Mouse (Mus musculus): Measurements from ENCODE around the gene Cirbp. TPM values are rescaled to one million over a fixed set of nuclear protein-coding genes. Genes with fewer than 3 reads are reported as not detected.

Gene Cirbp
- polyA plus RNA-seq, 1 experiment from 2014 or later = 222 TPM

- Histone ChIP-seq H3K9me3 (ENCODE audit: control insufficient read depth) (no peaks in the 10 kb centered on the region), H3K4me3 (ENCODE audit: low read depth, low read length) (no peak overlapping the region), H3K4me1 (replicated peaks; ENCODE audit: control insufficient read depth, insufficient read depth, low read length) (no peaks in the 10 kb centered on the region), H3K27me3 (replicated peaks; ENCODE audit: control insufficient read depth, insufficient read depth, low read length) (peaks cover 27% of the 10 kb centered on the region), H3K27ac (ENCODE audit: low read depth, low read length) (no peak overlapping the region), H3K4me2 (replicated peaks; ENCODE audit: low read depth) (no peak overlapping the region), H3K9ac (ENCODE audit: low read depth, low read length) (no peak overlapping the region), H3K36me3 (ENCODE audit: control insufficient read depth, insufficient read depth) (peaks cover 3% of the 10 kb centered on the region; the same call in 1 of the 2 replicates)
- TF ChIP-seq CTCF (IDR thresholded peaks at IDR 0.05; ENCODE audit: low read depth) = no peak
- 93% methylated on average over 10 of the region's 10 CpGs for WGBS
- ATAC-seq = no peak
Measured at GRCm38 (mm10) chr10:80187739-80188138, 22.0 kb downstream of the Cirbp start.

GRCm38 (mm10) chr10:80188453-80189024, 22.8 kb downstream of the Cirbp start:
- ATAC-seq = no peak
- no peak overlapping the region for H3K4me3 ChIP-seq (ENCODE audit: low read depth, low read length)
- H3K4me2 ChIP-seq (replicated peaks; ENCODE audit: low read depth) = no peak overlapping the region
- H3K27ac ChIP-seq (ENCODE audit: low read depth, low read length) = no peak overlapping the region
- peaks cover 3% of the 10 kb centered on the region; the same call in 1 of the 2 replicates for H3K36me3 ChIP-seq (ENCODE audit: control insufficient read depth, insufficient read depth)
- H3K9me3 ChIP-seq (ENCODE audit: control insufficient read depth) = no peaks in the 10 kb centered on the region
- 84% methylated on average over 15 of the region's 15 CpGs for WGBS
- no peak overlapping the region for H3K9ac ChIP-seq (ENCODE audit: low read depth, low read length)
- H3K27me3 ChIP-seq (replicated peaks; ENCODE audit: control insufficient read depth, insufficient read depth, low read length) = peaks cover 27% of the 10 kb centered on the region
- TF ChIP-seq CTCF (IDR thresholded peaks at IDR 0.05; ENCODE audit: low read depth) = no peak
- no peaks in the 10 kb centered on the region for H3K4me1 ChIP-seq (replicated peaks; ENCODE audit: control insufficient read depth, insufficient read depth, low read length)

GRCm38 (mm10) chr10:80189999-80190398, 24.2 kb downstream of the Cirbp start:
- H3K36me3 ChIP-seq (ENCODE audit: control insufficient read depth, insufficient read depth) = peaks cover 3% of the 10 kb centered on the region; the same call in 1 of the 2 replicates
- H3K9me3 ChIP-seq (ENCODE audit: control insufficient read depth) = no peaks in the 10 kb centered on the region
- H3K4me1 ChIP-seq (replicated peaks; ENCODE audit: control insufficient read depth, insufficient read depth, low read length) = no peaks in the 10 kb centered on the region
- no peak for ATAC-seq
- no peak overlapping the region; the same call in 1 of the 2 replicates for H3K27ac ChIP-seq (ENCODE audit: low read depth, low read length)
- peaks cover 27% of the 10 kb centered on the region for H3K27me3 ChIP-seq (replicated peaks; ENCODE audit: control insufficient read depth, insufficient read depth, low read length)
- peak overlapping the region; percentile 71 for H3K4me2 ChIP-seq (replicated peaks; ENCODE audit: low read depth)
- 26% methylated on average over 21 of the region's 21 CpGs for WGBS
- peak overlapping the region; percentile 42 for H3K4me3 ChIP-seq (ENCODE audit: low read depth, low read length)
- TF ChIP-seq CTCF (IDR thresholded peaks at IDR 0.05; ENCODE audit: low read depth) = no peak
- H3K9ac ChIP-seq (ENCODE audit: low read depth, low read length) = no peak overlapping the region

GRCm38 (mm10) chr10:80190491-80191051, 24.8 kb downstream of the Cirbp start:
- peaks cover 3% of the 10 kb centered on the region; the same call in 1 of the 2 replicates for H3K36me3 ChIP-seq (ENCODE audit: control insufficient read depth, insufficient read depth)
- peak overlapping the region; percentile 71 for H3K4me2 ChIP-seq (replicated peaks; ENCODE audit: low read depth)
- ATAC-seq = no peak
- no peak for TF ChIP-seq CTCF (IDR thresholded peaks at IDR 0.05; ENCODE audit: low read depth)
- H3K4me1 ChIP-seq (replicated peaks; ENCODE audit: control insufficient read depth, insufficient read depth, low read length) = no peaks in the 10 kb centered on the region
- no peak overlapping the region for H3K27ac ChIP-seq (ENCODE audit: low read depth, low read length)
- H3K27me3 ChIP-seq (replicated peaks; ENCODE audit: control insufficient read depth, insufficient read depth, low read length) = peaks cover 27% of the 10 kb centered on the region
- no peak overlapping the region for H3K9ac ChIP-seq (ENCODE audit: low read depth, low read length)
- 2% methylated on average over 48 of the region's 48 CpGs for WGBS
- H3K4me3 ChIP-seq (ENCODE audit: low read depth, low read length) = peak overlapping the region; percentile 42
- no peaks in the 10 kb centered on the region for H3K9me3 ChIP-seq (ENCODE audit: control insufficient read depth)

DNA sequence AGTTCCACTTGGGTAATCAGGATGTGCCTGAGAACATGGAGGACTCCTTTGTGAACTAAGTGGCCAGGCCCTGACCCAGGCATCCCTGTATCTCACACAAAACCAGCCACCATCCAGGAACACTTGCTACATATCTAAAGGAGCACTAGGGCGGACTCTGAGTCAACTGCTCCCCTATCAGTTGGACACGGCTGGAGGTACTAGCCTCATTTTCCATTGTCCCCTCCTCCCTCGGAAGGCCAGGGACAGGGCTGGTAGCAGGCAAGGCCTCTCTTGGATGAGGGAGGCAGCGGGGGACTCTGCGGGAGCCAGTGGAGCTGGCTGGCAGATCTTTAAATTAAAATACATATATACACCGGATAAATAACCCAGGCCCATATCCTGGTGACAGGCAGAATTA, 28.2 kb downstream of the Cirbp start:
- H3K9ac ChIP-seq (ENCODE audit: low read depth, low read length) = no peak overlapping the region
- no peak overlapping the region for H3K4me2 ChIP-seq (replicated peaks; ENCODE audit: low read depth)
- H3K27me3 ChIP-seq (replicated peaks; ENCODE audit: control insufficient read depth, insufficient read depth, low read length) = peaks cover 27% of the 10 kb centered on the region
- no peak for ATAC-seq
- H3K36me3 ChIP-seq (ENCODE audit: control insufficient read depth, insufficient read depth) = no peaks in the 10 kb centered on the region
- 85% methylated on average over 6 of the region's 6 CpGs for WGBS
- no peak overlapping the region for H3K27ac ChIP-seq (ENCODE audit: low read depth, low read length)
- no peaks in the 10 kb centered on the region for H3K4me1 ChIP-seq (replicated peaks; ENCODE audit: control insufficient read depth, insufficient read depth, low read length)
- no peak for TF ChIP-seq CTCF (IDR thresholded peaks at IDR 0.05; ENCODE audit: low read depth)
- no peak overlapping the region for H3K4me3 ChIP-seq (ENCODE audit: low read depth, low read length)
- no peaks in the 10 kb centered on the region for H3K9me3 ChIP-seq (ENCODE audit: control insufficient read depth)

DNA sequence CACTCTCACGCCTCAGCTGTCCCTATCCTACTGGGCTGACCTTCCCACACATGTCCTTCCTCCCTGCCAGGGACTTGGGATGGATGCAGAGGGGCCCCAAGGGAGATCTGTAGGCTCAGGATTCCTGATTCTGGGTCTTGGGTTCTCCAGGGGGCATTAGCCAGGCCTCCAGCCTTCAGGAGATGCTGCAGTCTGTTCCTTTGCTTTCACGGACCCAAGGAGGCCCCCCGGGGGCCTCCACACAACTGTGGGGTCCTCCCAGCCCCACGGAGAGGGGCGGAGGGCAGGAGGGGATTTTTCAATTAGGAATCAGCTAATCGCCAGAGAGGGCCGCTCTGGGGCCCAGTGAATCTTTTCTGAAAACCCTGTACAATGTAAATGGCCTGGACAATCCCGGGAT, 28.7 kb downstream of the Cirbp start:
- H3K36me3 ChIP-seq (ENCODE audit: control insufficient read depth, insufficient read depth) = no peaks in the 10 kb centered on the region
- H3K4me2 ChIP-seq (replicated peaks; ENCODE audit: low read depth) = no peak overlapping the region
- H3K9ac ChIP-seq (ENCODE audit: low read depth, low read length) = no peak overlapping the region
- no peaks in the 10 kb centered on the region for H3K4me1 ChIP-seq (replicated peaks; ENCODE audit: control insufficient read depth, insufficient read depth, low read length)
- WGBS = 62% methylated on average over 8 of the region's 8 CpGs
- H3K9me3 ChIP-seq (ENCODE audit: control insufficient read depth) = no peaks in the 10 kb centered on the region
- no peak overlapping the region for H3K4me3 ChIP-seq (ENCODE audit: low read depth, low read length)
- H3K27me3 ChIP-seq (replicated peaks; ENCODE audit: control insufficient read depth, insufficient read depth, low read length) = peaks cover 27% of the 10 kb centered on the region
- no peak for TF ChIP-seq CTCF (IDR thresholded peaks at IDR 0.05; ENCODE audit: low read depth)
- H3K27ac ChIP-seq (ENCODE audit: low read depth, low read length) = no peak overlapping the region
- ATAC-seq = no peak
